Mouse (Mus musculus): ENCODE results near the gene Olfr560.

Gene Olfr560

DNA sequence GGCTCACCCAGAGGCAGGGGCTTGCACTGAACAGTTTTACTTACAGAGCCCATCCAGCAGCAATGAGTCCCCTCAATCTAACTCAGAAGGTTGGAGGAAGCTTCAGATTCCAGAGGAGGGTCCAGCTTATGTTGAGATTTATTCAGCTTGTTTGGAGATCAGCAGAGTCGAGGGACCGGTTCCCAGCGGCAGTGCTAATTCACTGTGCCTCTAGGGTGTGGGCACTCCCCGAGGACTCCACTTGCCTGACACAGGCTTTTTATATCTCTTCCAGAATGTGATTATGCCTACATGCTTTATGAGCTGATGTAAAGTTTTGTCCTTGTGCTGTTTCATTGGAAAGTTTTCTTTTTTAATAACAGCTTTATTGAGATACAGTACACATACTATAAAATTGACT is at the start of gene Olfr560, which contains the start of gene Olfr78:
Gene Olfr560 (minus strand): TSS at position 101 of the 400 bp plus-strand sequence.
Gene Olfr78 (minus strand): TSS at position 206 of the 400 bp plus-strand sequence.
- DNase-seq (ENCODE audit: low spot score) = no peak

DNA sequence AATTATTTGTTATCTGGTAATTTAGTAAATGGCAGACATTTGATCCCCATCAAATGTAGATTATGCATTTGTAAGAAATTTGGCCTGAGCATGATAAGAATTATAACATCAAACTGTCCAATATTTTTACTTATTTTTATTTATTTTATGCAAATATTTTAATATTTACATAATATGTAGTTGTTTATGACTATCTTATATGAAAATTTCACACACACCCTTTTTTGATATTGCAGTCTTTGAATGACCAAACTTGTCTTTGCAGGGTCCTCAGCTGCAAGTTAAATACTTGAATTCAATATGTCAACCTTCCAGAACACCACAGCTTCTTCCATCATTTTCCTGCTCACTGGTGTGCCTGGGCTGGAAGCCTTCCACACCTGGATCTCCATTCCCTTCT is 44.0 kb upstream of the Olfr560 start, which contains the start of gene Olfr564:
Gene Olfr564 (plus strand): TSS at position 301 of the 400 bp plus-strand sequence.
- no peak for DNase-seq (ENCODE audit: low spot score)

- DNase-seq (ENCODE audit: low spot score) = no peak
Observed at GRCm38 (mm10) chr7:102770921-102771320, 11.8 kb upstream of the Olfr560 start, which contains the start of gene Olfr561. Olfr561 (plus strand) TSS chr7:102771221.

DNA sequence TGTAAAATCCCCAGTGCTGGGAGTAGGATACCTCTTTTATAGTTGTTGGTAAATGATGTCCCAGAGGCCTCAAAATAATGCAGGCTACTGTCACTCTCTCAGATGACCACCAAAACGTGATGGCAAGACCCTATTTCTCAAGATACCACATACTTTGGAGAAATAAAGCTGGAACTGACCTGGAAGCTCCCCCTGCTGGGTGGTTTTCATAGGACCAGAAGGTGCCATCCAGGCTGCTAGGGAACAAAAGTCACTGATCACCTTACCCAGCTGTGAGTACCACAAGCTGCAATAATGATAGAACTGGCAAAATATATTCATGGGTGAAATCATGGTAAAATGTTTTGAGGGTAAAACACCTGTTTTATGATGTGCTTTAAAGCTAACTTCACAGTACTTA is 7.1 kb downstream of the Olfr560 start:
- peak; percentile 7 for DNase-seq (ENCODE audit: low spot score)

DNA sequence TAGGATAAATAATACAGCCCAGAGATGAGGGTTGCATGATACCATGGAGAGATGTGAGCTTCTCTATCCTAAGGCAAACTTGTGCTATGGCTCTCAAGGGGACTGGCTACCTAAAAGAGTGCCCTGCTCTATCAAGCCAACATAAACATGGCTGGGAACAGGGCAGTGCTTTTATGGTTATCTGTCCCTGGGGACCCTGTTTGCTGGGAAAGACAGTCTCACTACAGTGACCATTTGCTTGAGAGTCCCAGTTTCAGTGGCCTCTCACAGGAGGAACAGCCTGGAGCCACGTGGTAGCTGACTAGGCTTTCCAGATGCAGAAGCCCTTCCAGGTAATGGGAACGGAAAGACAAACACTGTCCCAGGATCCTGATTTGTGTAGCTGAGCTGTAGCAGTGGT is 21.5 kb downstream of the Olfr560 start:
- DNase-seq (ENCODE audit: low spot score) = no peak

DNA sequence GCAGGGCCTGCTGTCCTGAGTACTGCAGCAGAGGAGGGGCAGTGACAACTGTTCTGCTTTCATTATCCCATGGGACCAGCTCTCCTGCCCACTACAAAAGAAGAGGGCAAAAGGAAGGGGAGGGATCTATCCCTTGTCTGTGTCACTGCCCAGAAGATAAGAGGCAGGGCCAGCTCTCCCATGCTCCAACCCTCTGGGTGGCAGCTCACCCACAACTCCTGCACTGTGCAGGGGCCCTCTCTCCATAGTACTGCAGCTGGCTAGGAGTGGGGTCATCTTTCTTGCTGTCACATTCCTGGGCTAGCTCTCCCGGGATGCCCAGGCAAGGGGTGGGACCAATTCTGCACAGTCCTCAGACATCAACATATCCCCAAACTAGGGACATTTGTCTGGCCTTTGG is 25.4 kb downstream of the Olfr560 start:
- no peak for DNase-seq (ENCODE audit: low spot score)

DNA sequence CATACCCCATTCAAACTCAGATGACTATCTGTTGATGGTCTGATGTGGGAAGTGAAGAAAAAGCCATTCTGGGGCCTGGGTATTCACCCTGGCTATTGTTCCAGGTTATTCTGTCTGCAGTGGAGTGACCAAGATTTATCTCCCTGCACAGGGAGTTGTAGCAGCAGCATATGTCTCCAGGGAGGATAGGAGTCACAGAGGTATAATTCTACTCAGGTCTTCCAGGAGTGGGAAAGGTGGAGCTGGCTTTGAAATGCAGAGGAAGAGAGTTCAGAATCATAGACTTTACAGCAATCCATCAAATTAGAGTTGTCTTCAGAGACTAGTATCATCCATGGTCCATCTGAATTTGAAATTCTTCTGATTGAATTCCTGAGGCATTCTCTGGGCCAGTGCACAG is 31.8 kb downstream of the Olfr560 start, which contains the start of gene Olfr559:
Gene Olfr559 (minus strand): TSS at position 101 of the 400 bp plus-strand sequence.
- DNase-seq (ENCODE audit: low spot score) = no peak

- DNase-seq (ENCODE audit: low spot score) = no peak
Observed at GRCm38 (mm10) chr7:102718970-102719369, 40.2 kb downstream of the Olfr560 start, which contains the start of gene Olfr33. Olfr33 (minus strand) TSS chr7:102719070.

DNA sequence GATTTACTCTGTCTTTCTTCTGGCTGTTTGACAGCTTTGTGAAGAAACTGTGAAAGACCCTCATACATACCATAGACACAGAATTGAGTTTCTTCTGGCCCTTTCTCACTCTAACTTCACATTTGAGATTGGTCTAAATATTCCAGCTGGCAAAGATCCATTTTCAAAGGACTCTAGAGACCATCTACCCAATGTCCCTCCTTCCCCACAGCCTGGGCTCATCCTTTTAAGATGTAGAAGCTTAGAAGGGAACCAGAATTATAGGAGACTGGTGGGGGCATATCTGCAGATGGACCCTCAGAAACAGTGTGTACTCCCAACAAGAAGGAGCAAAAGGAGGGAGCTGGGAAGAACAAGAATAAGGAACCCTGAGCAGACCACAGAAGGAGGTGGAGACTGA is 57.3 kb downstream of the Olfr560 start, which contains the start of gene Olfr558:
Gene Olfr558 (plus strand): TSS at position 301 of the 400 bp plus-strand sequence.
- DNase-seq (ENCODE audit: low spot score) = no peak

All from adipocyte (in vitro differentiated cells).